Mouse (Mus musculus): ENCODE data around the gene Ppp1r1b.
A peak's percentile ranks its signal among the peaks of the same experiment; 100 is the strongest.

Gene Ppp1r1b

GRCm38 (mm10) chr11:98328371-98329069, 19.7 kb upstream of the Ppp1r1b start:
- DNase-seq = peak in 1 of 2 experiments; percentile 43

GRCm38 (mm10) chr11:98329081-98329959, 18.9 kb upstream of the Ppp1r1b start, which contains the start of gene Neurod2:
Gene Neurod2, minus strand, starts transcription at chr11:98329648.
- DNase-seq = peak; percentile 36 to 44

- peak in 1 of 2 experiments; percentile 16 for DNase-seq
These were observed 18.1 kb upstream of the Ppp1r1b start for GRCm38 (mm10) chr11:98329960-98330744.

GRCm38 (mm10) chr11:98330745-98331204, 17.4 kb upstream of the Ppp1r1b start:
- DNase-seq = peak in 1 of 2 experiments; percentile 17

- no peak for DNase-seq
These were observed 16.8 kb upstream of the Ppp1r1b start for GRCm38 (mm10) chr11:98331401-98331800.

GRCm38 (mm10) chr11:98332186-98332585, 16.0 kb upstream of the Ppp1r1b start:
- no peak for DNase-seq

- no peak for DNase-seq
These were observed 15.4 kb upstream of the Ppp1r1b start for GRCm38 (mm10) chr11:98332841-98333240.

GRCm38 (mm10) chr11:98333263-98333696, 14.9 kb upstream of the Ppp1r1b start:
- no peak for DNase-seq

- no peak for DNase-seq
These were observed 14.0 kb upstream of the Ppp1r1b start for GRCm38 (mm10) chr11:98333981-98334741.

GRCm38 (mm10) chr11:98335250-98335649, 13.0 kb upstream of the Ppp1r1b start:
- no peak for DNase-seq

GRCm38 (mm10) chr11:98336245-98337107, 11.7 kb upstream of the Ppp1r1b start:
- DNase-seq = peak; percentile 62

- peak; percentile 51 to 58 for DNase-seq
These were observed 9.7 kb upstream of the Ppp1r1b start for GRCm38 (mm10) chr11:98338507-98338961.

GRCm38 (mm10) chr11:98339071-98339501, 9.1 kb upstream of the Ppp1r1b start:
- DNase-seq = no peak

- peak; percentile 65 to 71 for DNase-seq
These were observed 8.4 kb upstream of the Ppp1r1b start for GRCm38 (mm10) chr11:98339679-98340287.

- no peak for DNase-seq
These were observed 7.6 kb upstream of the Ppp1r1b start for GRCm38 (mm10) chr11:98340597-98340996.

GRCm38 (mm10) chr11:98341174-98341573, 7.0 kb upstream of the Ppp1r1b start:
- no peak for DNase-seq

- peak; percentile 97 for DNase-seq
These were observed 5.9 kb upstream of the Ppp1r1b start for GRCm38 (mm10) chr11:98342000-98342945.

- DNase-seq = peak; percentile 81 to 82
These were observed 3.0 kb upstream of the Ppp1r1b start for GRCm38 (mm10) chr11:98345253-98345652.

- DNase-seq = no peak
These were observed 2.0 kb upstream of the Ppp1r1b start for GRCm38 (mm10) chr11:98346168-98346567.

All from B cell, adult 2 months (primary cell).